Mouse (Mus musculus) liver, embryonic 15.5 days (tissue): Measurements from ENCODE around the gene Igf1r. TPM values are rescaled to one million over a fixed set of nuclear protein-coding genes. Genes with fewer than 3 reads are reported as not detected.

ENCODE experiments used
- ATAC-seq: fragments of 200-750 bp; cut with Nextera tagmentation; 2 replicates; pipeline ENCODE4 v1.8.0; 2017; ENCODE audit warnings: moderate number of reproducible peaks, mild to moderate bottlenecking, moderate library complexity; ENCODE audit not compliant: insufficient read depth
- H3K27ac ChIP-seq: fragments of 300-500 bp; sonication (generic); replicated peaks from 2 replicates; pipeline ENCODE4 v1.5.1; 2015; ENCODE audit warnings: mild to moderate bottlenecking, inconsistent platforms
- H3K27me3 ChIP-seq: fragments of 300-500 bp; sonication (generic); 2 replicates; pipeline ENCODE4 v1.6.1; 2015; ENCODE audit warnings: mild to moderate bottlenecking, inconsistent platforms
- H3K36me3 ChIP-seq: fragments of 300-500 bp; sonication (generic); replicated peaks from 2 replicates; pipeline ENCODE4 v1.6.1; 2015; ENCODE audit warnings: moderate library complexity, mild to moderate bottlenecking, inconsistent platforms
- H3K4me1 ChIP-seq: fragments of 300-500 bp; sonication (generic); replicated peaks from 2 replicates; pipeline ENCODE4 v1.6.1; 2015; ENCODE audit warnings: inconsistent platforms
- H3K4me2 ChIP-seq: fragments of 300-500 bp; sonication (generic); 2 replicates; pipeline ENCODE4 v1.6.1; 2015; ENCODE audit warnings: moderate library complexity, mild to moderate bottlenecking, inconsistent platforms
- H3K4me3 ChIP-seq: fragments of 300-500 bp; sonication (generic); replicated peaks from 2 replicates; pipeline ENCODE4 v1.5.1; 2015; ENCODE audit warnings: mild to moderate bottlenecking, inconsistent platforms
- H3K9ac ChIP-seq: fragments of 300-500 bp; sonication (generic); 2 replicates; pipeline ENCODE4 v1.6.1; 2015; ENCODE audit warnings: moderate library complexity, mild to moderate bottlenecking, inconsistent platforms
- H3K9me3 ChIP-seq: fragments of 300-500 bp; sonication (generic); replicated peaks from 2 replicates; pipeline ENCODE4 v1.6.1; 2016; ENCODE audit warnings: inconsistent platforms
- whole genome bisulfite sequencing: fragments of 180-500 bp; shearing (Covaris S2); methylation state at CpG from one replicate; pipeline ENCODE4 v1.1.7; 2015; ENCODE audit warnings: mixed read lengths; ENCODE audit not compliant: insufficient replicate concordance; 5-methylcytosine and 5-hydroxymethylcytosine counted together
- polyA plus RNA-seq: library from polyadenylated mRNA; unstranded; fragments of >200 nt; fragmentation: Nextera tagmentation; extraction: Ambion mirVana; gene quantifications from 2 replicates; pipeline ENCODE4 v1.2.1, GENCODE M21; 2015

The Igf1r gene
- polyA plus RNA-seq, 1 experiment from 2014 or later: 2.6 TPM

DNA sequence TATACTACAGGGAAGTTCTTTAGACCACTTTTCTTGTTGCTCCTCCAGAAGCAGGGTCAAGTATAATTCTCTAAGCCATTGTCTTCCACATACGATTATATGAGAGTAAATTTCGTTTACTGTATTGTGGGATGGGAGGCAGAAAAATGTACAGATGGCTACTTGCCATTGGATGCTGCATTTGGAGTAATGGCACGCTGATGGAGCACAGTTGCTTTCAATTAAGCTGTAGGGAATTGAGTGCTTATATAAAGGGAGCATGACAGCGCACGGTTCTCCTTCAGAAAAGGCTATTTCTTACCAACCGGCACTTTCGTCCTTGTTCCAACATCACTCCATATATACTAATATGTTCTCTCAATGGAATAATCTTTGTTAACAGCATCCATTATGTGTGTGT lies 96.4 kb downstream of the Igf1r start:
- Histone ChIP-seq H3K27me3 (no peaks in the 10 kb centered on the region), H3K9me3 (no peaks in the 10 kb centered on the region), H3K9ac (no peak overlapping the region), H3K4me2 (no peak overlapping the region), H3K4me3 (no peak overlapping the region), H3K4me1 (peaks cover 7% of the 10 kb centered on the region), H3K36me3 (no peaks in the 10 kb centered on the region), H3K27ac (no peak overlapping the region)
- 82% methylated on average over 7 of the region's 7 CpGs for WGBS
- ATAC-seq: no peak

DNA sequence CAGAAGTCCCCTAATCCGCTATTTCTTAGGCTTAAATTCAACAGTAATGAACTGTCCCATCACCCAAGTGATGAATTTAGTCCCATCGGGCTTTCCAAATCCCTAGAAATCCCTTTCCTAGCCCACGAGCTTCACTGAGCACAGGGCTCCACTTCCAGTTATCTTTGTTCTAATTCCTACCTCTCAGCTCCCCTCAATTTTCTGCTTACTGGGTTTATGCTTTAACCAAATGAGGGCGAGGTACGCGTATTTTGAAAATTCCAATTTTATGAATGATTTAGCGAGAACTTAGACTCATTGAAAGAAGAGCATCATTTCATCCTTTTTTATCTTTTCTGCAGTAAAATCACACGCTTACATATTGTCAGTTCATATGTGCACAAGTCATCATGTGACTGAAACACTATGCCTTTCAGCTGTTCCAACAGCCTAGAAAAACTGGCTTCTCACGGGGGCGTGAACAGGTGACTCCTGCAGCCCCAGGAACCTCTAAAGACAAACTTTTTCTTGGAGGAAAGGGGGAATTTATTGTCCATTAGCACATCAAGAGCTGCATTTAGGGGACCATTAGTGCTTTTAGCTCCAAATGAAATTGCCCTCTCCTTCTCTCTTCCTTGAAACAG lies 100.5 kb downstream of the Igf1r start:
- no peak for ATAC-seq
- Histone ChIP-seq H3K4me1 (peaks cover 15% of the 10 kb centered on the region), H3K4me2 (no peak overlapping the region), H3K4me3 (no peak overlapping the region), H3K9me3 (no peaks in the 10 kb centered on the region), H3K36me3 (no peaks in the 10 kb centered on the region), H3K27ac (no peak overlapping the region), H3K9ac (no peak overlapping the region), H3K27me3 (no peaks in the 10 kb centered on the region)
- 83% methylated on average over 10 of the region's 10 CpGs for WGBS

DNA sequence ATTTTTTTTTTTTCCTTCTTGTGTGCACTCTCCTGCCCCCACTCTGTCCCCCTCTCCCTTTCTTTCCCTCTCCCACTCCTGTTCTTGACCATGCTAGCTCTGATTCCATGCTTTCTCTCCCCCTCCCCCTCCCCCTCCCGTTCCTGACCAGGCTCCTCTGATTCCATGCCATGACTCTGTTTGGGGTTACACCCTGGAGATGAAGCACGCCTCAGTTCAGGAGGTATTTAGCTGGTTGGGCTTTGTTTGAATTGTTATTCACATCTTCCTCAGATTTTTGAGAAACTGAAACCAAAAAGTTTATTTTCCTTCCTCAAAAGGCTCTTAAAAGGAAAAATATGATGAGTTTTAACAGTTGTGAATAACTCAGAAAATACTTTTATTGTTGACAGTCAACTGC lies 101.9 kb downstream of the Igf1r start:
- ATAC-seq: no peak
- Histone ChIP-seq H3K27ac (no peak overlapping the region), H3K27me3 (no peaks in the 10 kb centered on the region), H3K36me3 (no peaks in the 10 kb centered on the region), H3K4me3 (no peak overlapping the region), H3K4me2 (no peak overlapping the region), H3K4me1 (peaks cover 15% of the 10 kb centered on the region), H3K9me3 (no peaks in the 10 kb centered on the region), H3K9ac (no peak overlapping the region)
- 68% methylated on average over 2 of the region's 2 CpGs for WGBS

DNA sequence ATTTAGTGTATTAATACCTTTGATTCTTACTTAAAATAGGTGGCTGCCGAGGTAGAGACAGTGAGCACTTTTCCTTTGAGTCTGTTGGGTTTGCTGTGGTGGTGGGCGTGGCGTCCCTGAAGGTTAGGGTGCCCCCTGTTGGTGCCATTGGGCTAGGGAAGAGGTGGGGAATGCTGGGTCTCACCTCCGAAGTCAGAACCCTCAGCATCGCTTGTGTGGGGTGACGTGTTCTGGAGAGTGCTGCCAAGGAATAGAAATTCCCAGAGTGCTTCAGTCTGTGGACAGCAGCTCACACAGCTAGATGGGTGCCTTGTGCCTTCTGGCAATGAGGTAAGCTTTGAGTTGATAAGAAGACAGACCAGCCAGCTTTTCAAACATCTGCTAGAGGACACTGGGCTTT lies 102.3 kb downstream of the Igf1r start:
- no peak for ATAC-seq
- 62% methylated on average over 6 of the region's 6 CpGs for WGBS
- peaks cover 15% of the 10 kb centered on the region for H3K4me1 ChIP-seq

DNA sequence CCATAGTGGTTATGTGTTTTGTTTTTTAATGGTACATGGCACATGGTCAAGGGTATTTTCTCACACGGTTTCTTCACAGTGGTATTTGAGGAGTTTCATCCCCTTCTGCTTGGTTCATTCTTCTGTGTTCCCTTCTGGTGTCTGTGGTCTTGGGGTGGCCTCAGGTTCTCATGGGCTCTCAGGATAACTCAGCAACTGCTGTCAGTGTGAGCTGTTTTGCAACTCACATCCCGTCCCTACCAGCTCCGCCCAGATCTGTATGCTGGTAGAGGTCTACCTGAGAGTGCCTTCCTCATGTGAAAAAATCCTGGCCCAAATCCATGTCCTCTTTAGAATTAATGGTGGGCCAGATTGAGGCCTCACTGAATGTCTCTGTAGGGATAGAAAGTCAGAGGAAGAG lies 104.4 kb downstream of the Igf1r start:
- Histone ChIP-seq H3K27ac (no peak overlapping the region), H3K36me3 (no peaks in the 10 kb centered on the region)
- 49% methylated on average over 3 of the region's 3 CpGs for WGBS

More for the DNA sequence above, 102.3 kb downstream of the Igf1r start:
- no peak overlapping the region for H3K9ac ChIP-seq
- no peaks in the 10 kb centered on the region for H3K9me3 ChIP-seq
- no peaks in the 10 kb centered on the region for H3K36me3 ChIP-seq
- peaks cover 2% of the 10 kb centered on the region; the same call in 1 of the 2 replicates for H3K27me3 ChIP-seq
- no peak overlapping the region for H3K27ac ChIP-seq
- H3K4me3 ChIP-seq: no peak overlapping the region
- H3K4me2 ChIP-seq: no peak overlapping the region

DNA sequence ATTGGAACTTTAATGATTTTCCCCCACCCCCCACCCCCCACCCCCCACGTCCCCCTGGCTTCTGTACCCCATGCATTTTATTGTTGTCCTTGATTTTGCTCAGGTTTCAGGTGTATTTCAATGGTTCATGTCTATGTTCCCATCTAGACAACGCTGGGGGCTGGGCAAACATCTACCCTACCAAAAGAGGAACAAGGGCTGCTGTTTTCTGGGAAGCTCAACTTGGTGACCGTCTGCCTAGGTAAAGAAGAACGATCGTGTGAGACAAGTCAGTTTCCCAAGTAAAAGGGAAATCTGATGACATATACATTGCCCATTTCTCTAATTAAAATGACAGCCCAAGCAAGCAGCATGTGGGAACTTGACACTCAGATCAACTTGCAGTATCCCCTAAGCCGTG lies 107.1 kb downstream of the Igf1r start:
- 36% methylated on average over 6 of the region's 6 CpGs for WGBS
- Histone ChIP-seq H3K27ac (no peak overlapping the region), H3K9me3 (no peaks in the 10 kb centered on the region), H3K4me2 (no peak overlapping the region), H3K4me3 (no peak overlapping the region), H3K27me3 (peaks cover 8% of the 10 kb centered on the region), H3K36me3 (no peaks in the 10 kb centered on the region), H3K4me1 (peaks cover 9% of the 10 kb centered on the region), H3K9ac (no peak overlapping the region)
- no peak for ATAC-seq

More for the DNA sequence above, 104.4 kb downstream of the Igf1r start:
- Histone ChIP-seq H3K9ac (no peak overlapping the region), H3K4me2 (no peak overlapping the region), H3K4me3 (no peak overlapping the region), H3K9me3 (no peaks in the 10 kb centered on the region), H3K4me1 (peaks cover 15% of the 10 kb centered on the region), H3K27me3 (peaks cover 4% of the 10 kb centered on the region)
- no peak for ATAC-seq

DNA sequence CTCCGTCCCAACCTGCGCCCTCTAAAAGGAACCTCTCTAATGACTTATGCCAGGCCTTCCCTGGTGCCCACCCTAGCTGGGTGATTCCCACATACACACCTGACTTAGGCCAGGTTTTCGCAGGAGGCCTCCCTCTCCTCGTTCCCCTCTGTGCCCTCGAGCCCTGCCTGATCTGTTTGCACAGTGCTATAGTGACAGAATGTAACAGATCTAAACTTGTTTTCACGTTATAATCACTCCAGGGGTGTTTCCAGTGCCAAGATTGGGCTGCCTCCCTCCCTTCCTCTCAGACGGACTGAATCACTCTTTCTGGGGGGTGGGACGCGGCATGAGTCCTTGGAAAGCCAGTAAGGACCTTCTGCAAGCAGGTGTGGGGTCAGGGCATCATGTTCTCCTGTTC lies 108.8 kb downstream of the Igf1r start:
- WGBS: 69% methylated on average over 9 of the region's 9 CpGs
- Histone ChIP-seq H3K4me3 (no peak overlapping the region), H3K4me2 (no peak overlapping the region), H3K27ac (no peak overlapping the region), H3K9me3 (no peaks in the 10 kb centered on the region), H3K36me3 (no peaks in the 10 kb centered on the region), H3K4me1 (peaks cover 4% of the 10 kb centered on the region), H3K9ac (no peak overlapping the region), H3K27me3 (peaks cover 8% of the 10 kb centered on the region)
- no peak for ATAC-seq

DNA sequence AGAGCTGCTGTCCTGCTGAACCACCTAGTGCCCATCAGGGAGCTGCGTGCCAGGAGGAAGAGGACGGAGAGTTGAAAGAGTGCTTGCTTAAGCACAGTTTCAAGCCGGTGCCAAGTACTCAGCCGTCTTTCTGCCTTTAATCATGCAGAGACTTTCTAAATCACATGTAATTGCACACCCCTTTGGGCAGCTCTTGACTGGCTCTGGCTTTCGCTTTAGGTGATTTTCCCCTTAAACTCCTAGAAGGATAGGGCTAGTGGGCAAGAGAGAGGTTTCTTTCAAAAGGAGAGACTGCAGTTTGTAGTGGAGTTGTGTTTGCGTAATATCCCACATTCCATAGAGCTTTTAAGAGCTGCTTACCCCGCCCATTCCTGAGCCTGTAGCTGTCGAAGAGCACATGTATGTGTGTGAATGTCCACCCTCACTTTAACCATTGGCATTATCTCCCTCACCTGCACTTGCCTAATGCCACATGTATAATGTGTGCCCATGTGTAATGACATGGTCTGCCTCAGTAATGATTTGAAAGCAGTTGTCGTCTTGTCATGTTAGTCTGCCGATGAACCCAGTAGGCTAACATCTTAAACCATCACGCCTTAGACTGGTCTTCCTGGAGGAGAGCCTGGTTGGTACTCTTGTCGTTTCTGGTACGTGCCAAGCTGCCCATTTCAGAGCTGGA lies 109.7 kb downstream of the Igf1r start:
- Histone ChIP-seq H3K9ac (no peak overlapping the region), H3K36me3 (no peaks in the 10 kb centered on the region), H3K27me3 (peaks cover 8% of the 10 kb centered on the region), H3K4me1 (no peaks in the 10 kb centered on the region; the same call in none of the 2 replicates), H3K27ac (no peak overlapping the region), H3K4me3 (no peak overlapping the region), H3K4me2 (no peak overlapping the region), H3K9me3 (no peaks in the 10 kb centered on the region)
- 70% methylated on average over 13 of the region's 13 CpGs for WGBS
- no peak for ATAC-seq

DNA sequence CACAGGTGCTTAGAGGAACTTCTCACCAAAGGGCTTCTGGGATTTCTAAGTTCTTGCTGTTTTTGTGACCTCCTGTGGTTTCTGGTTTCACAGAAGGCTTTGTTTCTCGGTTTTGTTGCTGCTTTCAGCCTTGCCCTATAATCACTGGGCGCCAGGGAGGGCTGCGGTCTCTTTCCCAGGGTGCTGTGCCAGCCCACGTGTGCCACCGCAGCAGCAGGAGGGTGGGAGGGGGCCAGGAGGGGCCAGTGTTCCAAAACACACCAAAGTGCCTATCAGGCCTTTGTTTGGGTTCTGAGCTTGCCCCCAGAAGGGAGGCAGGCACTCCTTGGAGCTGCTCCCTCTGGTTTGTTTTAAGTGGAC lies 110.2 kb downstream of the Igf1r start:
- Histone ChIP-seq H3K9me3 (no peaks in the 10 kb centered on the region), H3K36me3 (no peaks in the 10 kb centered on the region), H3K27me3 (peaks cover 8% of the 10 kb centered on the region), H3K4me3 (no peak overlapping the region), H3K27ac (no peak overlapping the region), H3K4me1 (no peaks in the 10 kb centered on the region; the same call in none of the 2 replicates), H3K9ac (no peak overlapping the region), H3K4me2 (no peak overlapping the region)
- WGBS: 36% methylated on average over 5 of the region's 5 CpGs
- ATAC-seq: no peak

DNA sequence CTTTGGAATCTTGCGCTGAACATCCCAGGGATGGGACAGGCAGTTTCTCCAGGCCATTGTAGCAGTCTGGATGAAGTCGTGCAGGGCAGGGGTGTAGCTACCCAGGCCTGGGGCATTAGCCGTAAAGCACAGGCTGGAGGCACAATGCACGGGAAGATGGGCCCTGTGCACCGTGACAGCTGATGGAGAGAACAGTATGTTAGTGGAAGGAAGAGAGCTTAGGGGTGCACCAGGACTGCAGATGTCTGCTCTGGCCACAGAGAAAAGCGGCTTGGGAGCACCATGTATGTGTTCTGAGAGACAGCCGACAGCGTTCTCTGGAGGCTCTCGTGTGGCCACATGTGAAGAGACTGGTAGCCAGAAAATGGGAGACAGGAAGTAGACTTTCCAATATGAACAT lies 111.1 kb downstream of the Igf1r start:
- H3K9ac ChIP-seq: no peak overlapping the region

DNA sequence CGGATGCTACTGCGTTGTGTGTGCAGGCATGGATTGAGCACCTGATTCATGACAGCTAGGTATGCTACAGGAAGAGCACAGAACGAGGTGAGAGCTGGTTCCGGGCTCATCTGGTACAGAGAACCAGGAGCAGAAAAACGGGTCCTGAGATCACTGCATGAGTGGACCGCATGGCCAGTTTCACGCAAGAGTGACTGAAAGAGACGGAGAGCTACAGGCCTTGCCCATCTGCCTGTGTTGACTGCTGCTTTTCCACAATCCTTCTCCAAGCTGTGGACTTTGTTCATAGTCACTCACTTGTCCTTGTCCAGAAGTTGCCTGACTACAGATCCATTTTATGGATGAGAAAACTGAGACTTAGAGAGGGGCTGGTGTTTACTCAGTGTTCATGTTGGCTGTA lies 111.5 kb downstream of the Igf1r start:
- H3K9me3 ChIP-seq: no peaks in the 10 kb centered on the region
- WGBS: 82% methylated on average over 8 of the region's 8 CpGs
- H3K4me1 ChIP-seq: peaks cover 4% of the 10 kb centered on the region
- no peak overlapping the region for H3K4me2 ChIP-seq
- H3K27ac ChIP-seq: no peak overlapping the region
- ATAC-seq: no peak
- no peak overlapping the region for H3K4me3 ChIP-seq
- no peaks in the 10 kb centered on the region for H3K36me3 ChIP-seq
- no peak overlapping the region for H3K9ac ChIP-seq
- H3K27me3 ChIP-seq: peaks cover 8% of the 10 kb centered on the region

More for the DNA sequence above, 111.1 kb downstream of the Igf1r start:
- Histone ChIP-seq H3K36me3 (no peaks in the 10 kb centered on the region), H3K4me2 (no peak overlapping the region), H3K4me1 (peaks cover 2% of the 10 kb centered on the region), H3K9me3 (no peaks in the 10 kb centered on the region), H3K4me3 (no peak overlapping the region), H3K27ac (no peak overlapping the region), H3K27me3 (peaks cover 8% of the 10 kb centered on the region)
- 84% methylated on average over 9 of the region's 9 CpGs for WGBS
- ATAC-seq: no peak
